Mouse (Mus musculus) yolk sac, embryonic 10.5 days (tissue): ENCODE results near the gene Gm17727.
"Not testable (repeated sequence)": the region's sequence is repeated elsewhere in the genome, so short reads cannot be mapped to it uniquely, and the experiment has no call there.

ENCODE experiments used
- DNase-seq: peaks from one replicate; pipeline ENCODE4 v3.0.0-alpha.2; 2017; ENCODE audit warnings: low spot score

Gm17727 gene

DNA sequence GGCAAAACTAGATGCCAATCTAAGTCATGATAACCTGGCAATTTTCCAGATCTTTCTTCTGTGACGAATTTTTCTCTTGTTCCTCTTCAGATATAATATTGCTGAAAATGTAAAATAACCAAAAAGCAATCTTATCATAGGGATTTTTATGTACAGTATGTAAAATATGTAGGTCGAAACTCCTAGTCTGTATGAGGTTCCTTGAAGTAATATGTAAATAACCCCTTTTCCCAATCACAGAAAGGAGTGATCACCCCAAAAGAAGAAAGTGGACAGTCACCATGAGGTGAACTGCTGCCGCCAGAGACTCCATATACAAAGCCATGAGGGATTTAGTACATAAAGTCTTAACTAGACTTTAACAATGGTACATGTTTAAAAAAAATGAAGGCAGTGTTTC lies at the start of gene Gm17727:
Gene Gm17727 (minus strand): TSS at position 101 of the 400 bp plus-strand sequence.
- DNase-seq: no peak

GRCm38 (mm10) chr9:35817881-35818280 lies 40.0 kb upstream of the Gm17727 start:
- not testable (repeated sequence) for DNase-seq

- DNase-seq: no peak
These were observed 20.2 kb upstream of the Gm17727 start for GRCm38 (mm10) chr9:35798146-35798545.

DNA sequence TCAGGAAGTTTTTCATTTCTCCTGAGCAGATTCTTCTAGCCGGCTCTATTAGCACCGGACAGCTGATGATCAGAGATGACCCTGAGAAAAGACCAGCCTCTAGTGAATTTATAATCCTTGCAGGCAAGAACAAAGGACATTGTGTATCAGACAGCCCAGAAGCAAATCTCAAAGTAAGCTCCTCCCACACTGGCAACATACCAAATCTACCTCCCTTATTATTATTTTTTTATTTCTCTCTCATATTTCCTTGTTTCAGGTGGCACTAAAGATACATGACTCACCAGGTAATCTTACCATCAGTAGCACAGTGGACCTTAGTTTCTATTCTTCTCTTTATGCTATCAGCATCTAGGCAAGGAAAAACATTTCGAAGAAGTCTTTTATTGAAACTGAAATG lies 12.1 kb upstream of the Gm17727 start, which contains the start of the genes Gm27235 and D730048I06Rik:
Gene Gm27235 (minus strand): TSS at position 101 of the 400 bp plus-strand sequence.
Gene D730048I06Rik (minus strand): TSS at position 112 of the 400 bp plus-strand sequence.
- DNase-seq: no peak

- no peak for DNase-seq
These were observed 21.1 kb downstream of the Gm17727 start for GRCm38 (mm10) chr9:35756843-35757242.

GRCm38 (mm10) chr9:35740749-35741148 lies 37.2 kb downstream of the Gm17727 start, which contains the start of gene Gm17677:
Gene Gm17677, plus strand, starts transcription at chr9:35741049.
- no peak for DNase-seq
